ENCODE assay signal across 10 mouse cellular contexts in the genomic region with DNA sequence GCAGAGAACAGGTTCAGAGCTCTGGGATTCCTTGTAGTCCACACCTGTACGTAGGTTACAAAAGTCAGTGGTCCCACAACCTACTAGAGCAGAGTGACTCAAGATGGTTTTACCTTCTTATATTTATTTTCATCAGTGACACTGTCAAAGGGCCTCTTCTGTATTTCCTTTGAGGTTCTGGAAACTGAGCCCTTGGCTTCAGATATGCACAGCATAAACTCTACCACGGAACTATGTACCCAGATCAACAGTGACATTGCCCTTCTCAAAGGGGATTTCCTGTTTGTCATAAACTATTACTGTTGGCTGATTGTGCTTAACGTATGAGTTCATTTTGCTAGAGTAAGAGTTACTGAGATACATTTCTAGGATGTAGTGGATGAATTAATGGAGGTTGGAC.
"Had no signal": no experiment of that assay in that cellular context is flagged by ENCODE, and none has a peak within 500 bp of the region (broad histone marks: within the 10 kb centered on the region; RNA-seq: fewer than 3 reads in every experiment).

No protein-coding gene starts in this region.

- DNase-seq: lung, adult 18-20 months; lung, postnatal 14 days; lung, postnatal 36 days; right cerebral cortex, postnatal 14 days; thymus, adult 2 months; thymus, postnatal 25 days; thymus, postnatal 4 days had no signal

- ATAC-seq: lung, postnatal 0 days; midbrain, embryonic 13.5 days; midbrain, embryonic 15.5 days had no signal
